Mouse (Mus musculus) lung, adult 18-20 months (tissue): Measurements from ENCODE around the gene Il6st.

Experiments
- DNase-seq, 2 experiments: peaks; one replicate each; pipeline ENCODE4 v3.0.0; 2022; ENCODE audit warnings: mixed read lengths in 2 of 2

Gene Il6st

DNA sequence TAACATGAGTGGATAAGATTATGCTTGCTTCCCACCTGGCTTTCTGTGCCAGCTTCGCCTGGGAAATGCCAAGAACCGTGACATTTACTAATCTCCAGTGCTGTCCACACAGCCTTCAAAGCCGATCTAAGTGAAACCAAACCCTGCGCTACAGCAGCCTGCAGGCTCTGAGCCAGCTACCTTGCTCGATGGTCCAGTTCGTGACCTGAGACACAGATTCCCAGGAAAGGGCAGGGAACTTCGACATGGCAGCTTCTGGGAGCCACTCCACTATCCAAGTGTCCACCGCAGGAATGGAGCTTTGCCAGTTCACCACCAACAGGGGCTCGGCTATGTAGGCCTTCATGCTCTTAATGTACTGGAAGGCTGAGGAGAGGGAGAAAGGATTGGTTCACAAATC, 69.7 kb downstream of the Il6st start:
- DNase-seq: no peak

DNA sequence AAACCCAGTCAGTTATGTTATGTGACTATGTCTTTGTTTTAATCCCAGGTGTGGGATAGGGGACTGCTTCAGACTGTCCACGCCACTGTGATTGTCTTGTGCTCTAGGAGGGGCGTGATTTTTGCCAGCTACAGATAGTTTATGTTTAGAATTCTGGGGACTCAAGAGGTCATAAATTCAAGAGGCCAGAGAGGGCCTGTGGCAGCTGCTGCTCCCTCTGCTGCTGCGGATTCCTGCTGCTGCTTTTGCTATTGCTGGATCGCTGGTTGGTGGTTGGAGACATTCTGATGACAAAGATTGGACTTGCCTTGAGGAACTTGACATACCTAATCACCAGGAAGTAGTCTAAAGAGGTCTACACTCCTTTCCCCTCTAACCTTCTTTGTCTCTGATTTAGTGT, 72.7 kb downstream of the Il6st start:
- no peak for DNase-seq

DNA sequence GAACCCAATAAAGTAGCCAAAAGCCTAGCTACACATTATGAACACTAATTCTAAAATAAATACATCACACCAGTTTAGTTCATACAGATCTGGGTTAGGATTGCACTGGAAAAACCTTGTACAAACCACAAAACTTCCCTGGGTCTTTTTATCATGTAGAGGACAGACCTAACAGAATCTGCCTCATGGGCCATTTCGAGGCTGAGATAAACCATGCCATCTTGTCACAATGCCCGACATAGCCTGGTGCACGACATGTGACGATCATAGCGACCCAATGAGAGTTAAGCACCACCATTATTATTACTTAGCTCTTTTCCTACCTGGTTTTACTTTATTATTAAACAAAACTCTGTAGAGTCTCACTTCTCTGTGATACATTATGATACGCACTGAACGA, 73.2 kb downstream of the Il6st start:
- DNase-seq: no peak

DNA sequence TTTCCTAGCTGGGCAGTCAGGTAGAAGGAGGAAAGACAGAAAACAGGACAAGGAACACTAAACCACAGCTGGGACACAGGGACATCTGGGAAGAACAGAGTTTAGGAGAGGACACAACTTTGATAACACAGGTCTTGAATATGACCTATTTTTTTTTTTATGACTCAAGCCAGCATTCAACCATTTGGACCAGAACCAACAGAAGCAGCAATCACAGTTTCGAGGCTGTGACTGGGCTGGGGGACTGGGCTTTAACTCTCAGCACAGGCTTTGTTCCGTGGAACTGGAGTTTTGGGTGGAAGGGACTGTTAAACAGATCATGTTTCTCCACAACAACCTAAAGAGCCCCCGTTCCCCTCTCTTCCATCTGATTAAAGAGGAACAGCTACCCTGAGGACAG, 76.7 kb downstream of the Il6st start:
- no peak for DNase-seq

DNA sequence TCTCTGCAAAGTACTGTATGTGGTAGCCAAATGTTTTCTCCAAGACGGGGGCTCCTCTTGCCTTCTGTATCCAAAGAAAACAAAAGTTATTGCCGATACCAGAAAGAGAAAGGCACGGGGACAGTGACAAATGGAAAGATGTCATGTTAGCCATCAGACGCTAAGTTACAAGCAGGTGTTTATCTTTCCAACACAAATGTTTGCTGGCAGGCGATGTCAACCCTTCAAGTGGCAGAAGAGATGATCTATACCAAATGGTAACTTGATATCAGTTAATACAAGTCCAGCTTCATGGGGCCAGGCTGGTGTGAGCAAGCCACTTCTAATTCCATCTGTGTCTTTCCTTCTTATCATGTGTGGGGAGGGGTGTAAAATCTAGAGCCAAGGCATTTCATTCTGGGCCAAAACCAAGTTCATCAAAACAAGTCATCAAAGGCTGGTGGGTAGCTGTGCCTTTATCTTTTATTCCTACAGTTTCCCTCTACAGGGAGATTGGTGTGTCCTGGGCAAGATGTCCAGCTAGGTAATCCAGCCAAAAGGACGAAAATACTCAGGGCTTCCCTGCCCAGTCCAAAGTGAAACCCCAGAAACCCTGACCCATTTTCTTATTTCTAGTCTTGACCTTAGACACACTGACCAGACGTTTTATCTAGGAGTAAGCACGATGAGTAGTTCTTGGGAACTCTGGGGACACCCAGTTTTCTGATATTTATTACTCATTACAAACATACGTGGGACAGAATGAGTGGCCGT, 77.5 kb downstream of the Il6st start:
- no peak for DNase-seq

DNA sequence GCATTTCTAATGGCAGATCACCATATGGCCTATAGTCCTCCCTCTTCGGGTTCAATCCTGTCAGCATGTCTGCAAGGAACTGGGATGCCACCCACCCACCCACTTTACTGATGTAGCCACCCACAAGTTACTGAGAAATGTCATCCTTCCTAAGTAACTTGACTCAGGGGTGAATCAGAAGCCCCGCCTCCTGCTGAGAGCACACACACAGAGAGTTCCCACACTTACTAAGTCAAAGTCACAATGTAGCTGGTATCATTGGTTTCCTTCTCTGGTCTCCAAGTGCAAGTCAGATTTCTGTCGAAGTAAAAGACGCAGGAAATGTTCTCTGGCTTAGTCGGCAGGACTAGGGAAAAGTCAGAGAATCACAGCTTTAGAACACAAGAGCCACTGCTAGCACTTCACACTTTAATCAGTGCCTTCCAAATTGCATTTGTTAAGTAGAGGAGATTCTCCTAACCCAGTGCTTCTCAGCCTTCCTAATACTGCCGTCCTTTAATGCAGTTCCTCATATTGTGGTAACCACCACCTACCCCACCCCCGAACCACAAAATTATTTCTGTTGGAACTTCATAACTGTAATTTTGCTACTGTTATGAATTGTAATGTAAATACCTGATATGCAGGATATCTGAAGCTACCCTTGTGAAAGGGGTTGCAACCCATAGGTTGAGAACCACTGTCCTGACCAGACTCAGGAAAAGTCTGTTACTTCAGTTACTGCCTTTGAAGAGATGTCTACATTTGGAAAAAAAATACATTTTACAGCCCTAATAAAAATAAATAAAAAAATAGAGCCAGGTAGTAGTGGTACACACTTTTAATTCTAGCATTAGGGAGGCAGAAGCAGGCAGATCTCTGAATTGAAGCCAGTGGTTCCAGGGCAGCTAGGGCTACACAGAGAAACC, 88.0 kb downstream of the Il6st start:
- DNase-seq: no peak

DNA sequence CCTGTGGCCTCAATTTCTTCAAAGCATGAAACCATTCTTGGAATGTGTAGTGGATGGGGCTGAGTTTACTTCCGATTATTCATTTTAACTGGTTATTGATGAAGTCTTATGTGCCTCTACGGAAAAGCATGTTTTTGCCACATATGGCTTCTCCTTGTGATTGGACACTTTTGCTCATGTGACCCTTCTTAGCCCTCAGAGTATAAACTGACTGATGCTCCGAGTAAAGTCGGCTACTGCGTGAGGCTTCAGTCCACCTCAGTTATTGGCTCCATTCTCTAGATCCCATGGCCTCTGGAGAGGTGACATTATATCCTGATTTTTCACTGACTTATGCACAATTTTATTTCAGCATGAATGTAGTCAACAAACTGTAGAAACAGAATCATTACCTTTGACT, 89.4 kb downstream of the Il6st start:
- no peak for DNase-seq

DNA sequence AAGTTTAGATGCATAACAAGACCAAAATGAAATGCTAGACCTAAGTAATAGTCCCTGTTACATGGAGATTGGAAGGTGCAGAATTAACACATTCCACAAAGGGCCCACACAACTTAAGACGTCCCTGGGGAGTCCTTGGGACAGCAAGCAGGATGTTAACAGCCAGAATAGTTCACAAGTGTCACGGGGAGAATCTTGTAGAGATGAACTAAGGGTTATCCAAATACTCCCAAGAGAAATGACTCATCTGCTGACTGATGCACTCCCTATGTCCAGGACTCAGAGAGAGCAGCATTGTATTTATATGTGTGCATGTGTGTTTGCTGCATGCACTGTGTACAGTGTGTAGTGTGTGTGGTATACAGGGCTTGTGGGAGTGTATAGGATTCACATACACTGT, 92.6 kb downstream of the Il6st start:
- no peak for DNase-seq
